Mouse (Mus musculus): ENCODE results near the gene 6330403K07Rik. TPM values are rescaled to one million over a fixed set of nuclear protein-coding genes. Genes with fewer than 3 reads are reported as not detected.

6330403K07Rik gene
- polyA plus RNA-seq, 1 experiment: 0.84 TPM

- WGBS: 98% methylated on average over 7 of the region's 7 CpGs
- Histone ChIP-seq H3K27ac (ENCODE audit: control insufficient read depth, insufficient read depth, low read length) (no peak overlapping the region), H3K27me3 (ENCODE audit: control insufficient read depth, insufficient read depth, low read length) (no peaks in the 10 kb centered on the region), H3K4me1 (replicated peaks; ENCODE audit: control insufficient read depth, insufficient read depth, low read length) (no peaks in the 10 kb centered on the region), H3K4me3 (ENCODE audit: control insufficient read depth, insufficient read depth, low read length) (no peak overlapping the region), H3K36me3 (ENCODE audit: control insufficient read depth, insufficient read depth, low read length) (peaks cover 32% of the 10 kb centered on the region)
- no peak for DNase-seq
- TF ChIP-seq POLR2A (IDR thresholded peaks at IDR 0.05; ENCODE audit: control insufficient read depth, extremely low read depth, insufficient read depth, low read length, poor library complexity): no peak
- TF ChIP-seq CTCF (IDR thresholded peaks at IDR 0.05; ENCODE audit: borderline replicate concordance, control insufficient read depth, extremely low read depth, insufficient read depth, low read length, poor library complexity): no peak
These were observed 20.6 kb downstream of the 6330403K07Rik start for GRCm38 (mm10) chr11:71012743-71013142.

GRCm38 (mm10) chr11:71008321-71008720, 25.0 kb downstream of the 6330403K07Rik start:
- Histone ChIP-seq H3K27me3 (ENCODE audit: control insufficient read depth, insufficient read depth, low read length) (no peaks in the 10 kb centered on the region), H3K27ac (ENCODE audit: control insufficient read depth, insufficient read depth, low read length) (no peak overlapping the region), H3K36me3 (ENCODE audit: control insufficient read depth, insufficient read depth, low read length) (peaks cover 32% of the 10 kb centered on the region), H3K4me3 (ENCODE audit: control insufficient read depth, insufficient read depth, low read length) (no peak overlapping the region), H3K4me1 (replicated peaks; ENCODE audit: control insufficient read depth, insufficient read depth, low read length) (peaks cover 5% of the 10 kb centered on the region; the same call in 1 of the 2 replicates)
- WGBS: 93% methylated on average over 3 of the region's 3 CpGs
- no peak for DNase-seq
- TF ChIP-seq CTCF (IDR thresholded peaks at IDR 0.05; ENCODE audit: borderline replicate concordance, control insufficient read depth, extremely low read depth, insufficient read depth, low read length, poor library complexity) (no peak), POLR2A (IDR thresholded peaks at IDR 0.05; ENCODE audit: control insufficient read depth, extremely low read depth, insufficient read depth, low read length, poor library complexity) (no peak)

GRCm38 (mm10) chr11:71007831-71008230, 25.5 kb downstream of the 6330403K07Rik start:
- H3K36me3 ChIP-seq (ENCODE audit: control insufficient read depth, insufficient read depth, low read length): peaks cover 31% of the 10 kb centered on the region
- WGBS: 93% methylated on average over 7 of the region's 7 CpGs
- H3K4me3 ChIP-seq (ENCODE audit: control insufficient read depth, insufficient read depth, low read length): no peak overlapping the region
- peaks cover 8% of the 10 kb centered on the region; the same call in 1 of the 2 replicates for H3K4me1 ChIP-seq (replicated peaks; ENCODE audit: control insufficient read depth, insufficient read depth, low read length)
- TF ChIP-seq POLR2A (IDR thresholded peaks at IDR 0.05; ENCODE audit: control insufficient read depth, extremely low read depth, insufficient read depth, low read length, poor library complexity) (no peak), CTCF (IDR thresholded peaks at IDR 0.05; ENCODE audit: borderline replicate concordance, control insufficient read depth, extremely low read depth, insufficient read depth, low read length, poor library complexity) (no peak)
- no peak for DNase-seq
- no peak overlapping the region for H3K27ac ChIP-seq (ENCODE audit: control insufficient read depth, insufficient read depth, low read length)
- no peaks in the 10 kb centered on the region for H3K27me3 ChIP-seq (ENCODE audit: control insufficient read depth, insufficient read depth, low read length)

- no peak overlapping the region for H3K4me3 ChIP-seq (ENCODE audit: control insufficient read depth, insufficient read depth, low read length)
- H3K27ac ChIP-seq (ENCODE audit: control insufficient read depth, insufficient read depth, low read length): no peak overlapping the region
- 98% methylated on average over 6 of the region's 6 CpGs for WGBS
- no peaks in the 10 kb centered on the region for H3K27me3 ChIP-seq (ENCODE audit: control insufficient read depth, insufficient read depth, low read length)
- no peak for DNase-seq
- peaks cover 8% of the 10 kb centered on the region; the same call in 1 of the 2 replicates for H3K4me1 ChIP-seq (replicated peaks; ENCODE audit: control insufficient read depth, insufficient read depth, low read length)
- H3K36me3 ChIP-seq (ENCODE audit: control insufficient read depth, insufficient read depth, low read length): peaks cover 23% of the 10 kb centered on the region
- TF ChIP-seq POLR2A (IDR thresholded peaks at IDR 0.05; ENCODE audit: control insufficient read depth, extremely low read depth, insufficient read depth, low read length, poor library complexity) (no peak), CTCF (IDR thresholded peaks at IDR 0.05; ENCODE audit: borderline replicate concordance, control insufficient read depth, extremely low read depth, insufficient read depth, low read length, poor library complexity) (no peak)
These were observed 26.3 kb downstream of the 6330403K07Rik start for GRCm38 (mm10) chr11:71007026-71007425.

- Histone ChIP-seq H3K36me3 (ENCODE audit: control insufficient read depth, insufficient read depth, low read length) (peaks cover 4% of the 10 kb centered on the region; the same call in 1 of the 2 replicates), H3K4me1 (replicated peaks; ENCODE audit: control insufficient read depth, insufficient read depth, low read length) (peaks cover 8% of the 10 kb centered on the region; the same call in 1 of the 2 replicates), H3K4me3 (ENCODE audit: control insufficient read depth, insufficient read depth, low read length) (no peak overlapping the region), H3K27me3 (ENCODE audit: control insufficient read depth, insufficient read depth, low read length) (no peaks in the 10 kb centered on the region), H3K27ac (ENCODE audit: control insufficient read depth, insufficient read depth, low read length) (no peak overlapping the region)
- DNase-seq: no peak
- WGBS: 42% methylated on average over 5 of the region's 5 CpGs
- TF ChIP-seq CTCF (IDR thresholded peaks at IDR 0.05; ENCODE audit: borderline replicate concordance, control insufficient read depth, extremely low read depth, insufficient read depth, low read length, poor library complexity): no peak
- TF ChIP-seq POLR2A (IDR thresholded peaks at IDR 0.05; ENCODE audit: control insufficient read depth, extremely low read depth, insufficient read depth, low read length, poor library complexity): no peak
These were observed 28.3 kb downstream of the 6330403K07Rik start for GRCm38 (mm10) chr11:71005046-71005445.

- H3K36me3 ChIP-seq (ENCODE audit: control insufficient read depth, insufficient read depth, low read length): no peaks in the 10 kb centered on the region
- no peak within 1 kb of the TSS for H3K27ac ChIP-seq (ENCODE audit: control insufficient read depth, insufficient read depth, low read length)
- H3K4me1 ChIP-seq (replicated peaks; ENCODE audit: control insufficient read depth, insufficient read depth, low read length): peaks cover 8% of the 10 kb centered on the region; the same call in 1 of the 2 replicates
- TF ChIP-seq POLR2A (IDR thresholded peaks at IDR 0.05; ENCODE audit: control insufficient read depth, extremely low read depth, insufficient read depth, low read length, poor library complexity) (no peak), CTCF (IDR thresholded peaks at IDR 0.05; ENCODE audit: borderline replicate concordance, control insufficient read depth, extremely low read depth, insufficient read depth, low read length, poor library complexity) (no peak)
- peak within 1 kb of the TSS; percentile 59 for H3K4me3 ChIP-seq (ENCODE audit: control insufficient read depth, insufficient read depth, low read length)
- under 1% methylated on average over 35 of the region's 35 CpGs for WGBS
- H3K27me3 ChIP-seq (ENCODE audit: control insufficient read depth, insufficient read depth, low read length): no peaks in the 10 kb centered on the region
- DNase-seq: peak; percentile 94
These were observed 29.0 kb downstream of the 6330403K07Rik start, which contains the start of gene Dhx33 for GRCm38 (mm10) chr11:71004316-71004773. TSS of gene Dhx33 (minus strand) at chr11:71004437.

All from thymus, adult 2 months (tissue).